Mouse (Mus musculus): Measurements from ENCODE around the gene Dvl2.

DNA sequence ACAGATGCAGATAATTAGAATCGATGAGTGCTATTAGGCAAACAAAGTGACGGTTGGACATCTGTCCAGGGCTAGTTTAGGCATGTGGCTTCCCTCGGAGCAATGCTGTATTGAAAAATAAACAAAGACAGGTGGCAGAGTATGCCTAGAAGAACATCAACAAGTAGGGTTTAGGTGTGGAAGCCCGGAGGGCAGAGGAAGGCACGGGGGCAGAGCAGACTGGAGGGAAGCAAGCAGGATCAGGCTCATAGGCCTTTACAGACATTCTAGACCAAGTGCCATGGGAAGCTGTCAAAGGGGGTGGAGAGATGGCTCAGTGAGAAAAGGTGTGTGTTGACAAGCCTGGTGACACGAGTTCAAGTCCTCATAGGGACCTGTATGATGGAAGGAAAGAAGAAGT, 49.0 kb downstream of the Dvl2 start:
- no peak for TF ChIP-seq TAL1 (IDR thresholded peaks at IDR 0.05; ENCODE audit: low read length)
- TF ChIP-seq GATA1 (IDR thresholded peaks at IDR 0.05; ENCODE audit: low read length): no peak
